Mouse (Mus musculus) cerebellum, adult 8-10 months (tissue): ENCODE measurements around the gene Nrde2.
"Not testable (repeated sequence)": the region's sequence is repeated elsewhere in the genome, so short reads cannot be mapped to it uniquely, and the experiment has no call there.

Source experiments
- DNase-seq: peaks from one replicate; pipeline ENCODE4 v3.0.0; 2022

The Nrde2 gene

DNA sequence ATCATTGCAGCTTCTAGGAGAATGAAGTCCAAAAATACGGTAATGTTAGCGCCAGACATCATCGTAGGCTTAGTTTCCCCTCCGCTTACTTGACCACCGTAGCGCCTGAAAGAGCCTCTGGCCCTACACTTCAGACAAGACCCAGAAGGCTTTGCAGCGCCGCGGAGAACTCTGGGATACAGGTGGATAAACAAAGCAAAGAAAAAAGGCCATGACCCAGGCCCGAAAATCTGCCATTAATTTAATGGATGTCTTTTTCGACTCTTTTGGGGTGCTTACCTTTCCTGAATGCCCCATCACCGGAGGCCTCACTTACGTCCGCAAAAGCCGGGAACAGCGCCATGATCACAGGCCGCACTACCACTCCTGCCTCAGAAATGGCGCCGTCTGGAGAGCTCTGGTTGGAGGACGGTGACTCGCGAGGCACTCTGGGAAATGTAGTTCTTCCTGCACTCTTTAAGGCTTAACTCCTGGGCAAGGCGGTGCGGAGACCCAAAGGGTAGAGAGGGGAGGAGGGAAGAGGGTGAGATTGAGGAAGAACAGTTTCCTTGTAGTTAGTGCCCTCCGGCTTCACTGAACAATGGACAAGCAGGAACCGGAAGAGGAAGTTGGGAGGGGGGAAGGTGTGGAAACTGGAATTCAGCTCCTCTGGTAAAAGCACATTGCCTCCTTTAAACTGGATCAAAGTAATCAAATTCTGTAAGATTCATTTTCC is at the start of gene Nrde2:
Nrde2 (minus strand) TSS at position 393 of the 715 bp plus-strand sequence.
- peak; percentile 90 for DNase-seq

DNA sequence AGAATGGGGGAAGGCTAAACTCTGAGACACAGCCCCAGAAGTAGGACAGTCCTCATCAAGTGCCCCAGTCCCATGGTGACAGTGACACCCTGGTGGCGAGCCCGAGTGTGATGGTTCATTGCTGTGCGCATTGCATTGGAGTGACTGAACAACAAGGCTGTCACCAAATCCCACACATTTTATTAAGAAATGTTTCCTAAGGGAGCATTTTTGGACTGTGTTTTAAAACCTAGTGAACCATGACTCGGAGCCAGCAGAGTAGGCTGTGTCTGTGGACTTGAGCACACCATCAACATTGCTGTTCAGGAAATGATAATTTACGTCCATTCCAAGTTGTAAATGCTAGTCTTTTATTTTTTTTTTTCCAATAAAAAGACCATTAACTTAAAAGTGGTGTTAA is 47.5 kb upstream of the Nrde2 start:
- no peak for DNase-seq

DNA sequence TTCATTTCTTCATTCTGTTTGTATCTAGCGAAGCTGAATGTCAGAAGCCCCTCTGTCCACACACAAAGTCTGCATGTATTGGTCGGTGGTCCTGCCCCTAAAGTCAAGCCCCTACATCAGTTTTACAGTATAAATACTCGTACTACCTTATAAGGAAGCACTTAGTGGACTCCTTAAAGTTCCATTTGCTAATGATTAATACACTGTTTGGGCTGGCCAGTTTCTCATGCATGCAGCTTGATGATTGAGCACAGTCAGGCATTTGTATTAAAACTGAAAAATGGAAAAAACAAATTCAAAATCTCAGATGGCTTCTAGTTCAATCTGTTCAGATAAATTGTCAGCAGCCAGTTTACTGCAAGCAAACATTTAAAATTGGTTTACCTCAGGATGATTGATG is 47.1 kb upstream of the Nrde2 start:
- DNase-seq, result no peak

DNA sequence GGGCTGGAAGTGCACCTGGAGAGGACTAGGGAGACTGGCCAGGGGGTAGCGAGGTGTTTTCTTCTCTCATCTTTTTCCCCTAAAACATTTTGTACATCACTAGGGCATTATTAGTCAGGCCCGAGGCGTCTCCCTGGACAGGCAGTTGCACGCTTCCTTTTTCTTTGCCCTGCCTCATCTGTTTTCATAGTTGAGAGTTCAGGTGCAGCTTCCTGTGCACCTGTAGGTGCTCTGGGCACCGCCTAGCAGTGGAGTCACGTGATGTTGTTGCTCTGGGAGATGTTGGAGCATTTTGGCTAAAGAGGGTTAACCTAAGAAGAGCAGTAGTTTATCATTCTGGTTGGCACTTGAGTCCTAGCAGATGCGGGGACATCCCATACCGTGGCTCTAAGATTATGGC is 45.7 kb upstream of the Nrde2 start:
- no peak for DNase-seq

DNA sequence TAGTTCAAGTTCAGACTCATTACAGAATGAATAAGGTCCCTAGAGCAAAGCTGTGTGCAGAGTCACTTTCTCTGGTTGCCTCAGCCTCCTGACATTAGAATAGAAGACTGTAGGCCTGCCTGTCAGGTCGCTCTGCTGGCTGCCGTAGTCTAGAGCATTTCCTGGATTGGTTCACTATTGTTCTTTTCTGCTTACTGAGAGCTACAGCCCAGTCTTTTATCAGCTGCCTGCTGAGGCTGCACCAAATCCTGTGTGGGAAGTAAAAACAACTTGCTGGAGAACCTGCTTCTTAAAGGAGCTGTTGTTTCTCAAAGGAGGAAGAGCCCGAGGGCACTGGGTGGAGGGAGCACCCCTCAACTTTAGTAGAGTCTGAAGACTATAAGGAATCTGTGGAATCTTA is 44.3 kb upstream of the Nrde2 start:
- no peak for DNase-seq

DNA sequence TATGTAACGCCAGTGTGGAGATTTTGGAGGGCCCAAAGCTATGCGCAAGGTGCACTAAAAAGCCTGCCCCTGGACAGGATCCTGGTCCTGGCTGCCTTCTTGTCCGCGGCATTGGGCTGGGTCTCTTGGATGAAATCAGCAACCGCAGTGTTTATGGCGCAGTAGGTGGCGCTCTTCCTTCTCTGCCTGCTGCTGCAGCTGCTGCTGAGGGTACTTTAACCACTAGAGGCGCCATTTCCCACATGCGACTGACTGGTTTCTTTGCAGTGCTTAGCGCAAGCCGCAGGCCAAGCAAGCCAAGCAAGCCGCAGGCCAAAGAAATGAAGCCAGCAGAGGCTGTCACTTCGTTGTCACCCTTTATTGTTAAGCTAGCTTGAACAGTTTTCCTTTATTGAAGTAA is 42.4 kb upstream of the Nrde2 start:
- peak; percentile 95 for DNase-seq

DNA sequence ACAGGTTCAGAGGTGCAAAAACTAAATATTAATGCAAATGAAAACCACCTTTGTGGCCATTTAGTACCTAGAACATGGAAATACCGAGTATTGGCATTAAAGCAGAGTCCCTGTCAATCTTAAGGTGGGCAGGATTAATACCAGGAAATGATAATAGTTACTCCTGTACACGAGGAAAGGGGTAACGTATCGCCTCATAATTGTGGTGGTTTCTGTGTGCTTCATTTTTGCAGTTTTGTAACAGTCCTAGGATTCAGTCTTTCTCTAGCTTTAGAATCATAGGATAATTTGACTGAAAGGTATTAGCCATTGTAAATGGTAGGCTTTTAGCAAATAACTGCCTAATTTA is 41.9 kb upstream of the Nrde2 start:
- DNase-seq, result no peak

DNA sequence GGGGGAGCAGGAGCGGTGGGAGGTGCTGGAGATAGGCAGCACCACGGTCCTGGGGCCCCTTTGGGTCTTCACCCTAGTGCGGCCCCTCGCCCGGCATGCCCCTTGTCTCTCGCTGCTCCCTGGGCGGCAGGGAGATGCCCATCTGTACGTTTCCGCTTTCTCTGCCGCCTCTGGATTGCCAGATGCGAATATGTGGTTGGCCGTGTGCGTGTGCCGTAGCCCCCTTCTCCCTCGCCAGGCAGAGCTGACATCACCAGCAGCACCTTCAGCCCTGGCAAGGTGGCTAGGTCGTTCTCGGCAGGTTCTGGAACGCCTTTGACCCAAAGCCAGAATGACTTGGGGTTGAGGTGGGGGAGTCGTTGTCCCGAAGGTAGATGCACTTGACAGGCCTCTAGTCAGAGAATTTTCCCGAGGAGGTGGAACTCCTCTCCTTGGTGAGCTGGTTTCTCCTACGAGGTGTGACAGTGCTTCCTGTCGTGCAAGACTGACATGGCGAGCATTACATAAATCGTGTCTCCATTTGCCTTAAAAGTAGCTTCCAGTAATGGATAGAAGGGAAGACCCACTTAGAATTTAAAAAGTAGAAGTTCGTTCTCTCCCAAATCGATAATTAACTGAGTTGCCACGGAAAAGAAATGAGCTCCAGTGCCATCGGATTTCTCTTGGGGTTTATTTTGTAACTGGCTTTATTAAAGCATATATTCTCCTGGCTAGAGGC is 41.4 kb upstream of the Nrde2 start:
- DNase-seq, result peak; percentile 52

DNA sequence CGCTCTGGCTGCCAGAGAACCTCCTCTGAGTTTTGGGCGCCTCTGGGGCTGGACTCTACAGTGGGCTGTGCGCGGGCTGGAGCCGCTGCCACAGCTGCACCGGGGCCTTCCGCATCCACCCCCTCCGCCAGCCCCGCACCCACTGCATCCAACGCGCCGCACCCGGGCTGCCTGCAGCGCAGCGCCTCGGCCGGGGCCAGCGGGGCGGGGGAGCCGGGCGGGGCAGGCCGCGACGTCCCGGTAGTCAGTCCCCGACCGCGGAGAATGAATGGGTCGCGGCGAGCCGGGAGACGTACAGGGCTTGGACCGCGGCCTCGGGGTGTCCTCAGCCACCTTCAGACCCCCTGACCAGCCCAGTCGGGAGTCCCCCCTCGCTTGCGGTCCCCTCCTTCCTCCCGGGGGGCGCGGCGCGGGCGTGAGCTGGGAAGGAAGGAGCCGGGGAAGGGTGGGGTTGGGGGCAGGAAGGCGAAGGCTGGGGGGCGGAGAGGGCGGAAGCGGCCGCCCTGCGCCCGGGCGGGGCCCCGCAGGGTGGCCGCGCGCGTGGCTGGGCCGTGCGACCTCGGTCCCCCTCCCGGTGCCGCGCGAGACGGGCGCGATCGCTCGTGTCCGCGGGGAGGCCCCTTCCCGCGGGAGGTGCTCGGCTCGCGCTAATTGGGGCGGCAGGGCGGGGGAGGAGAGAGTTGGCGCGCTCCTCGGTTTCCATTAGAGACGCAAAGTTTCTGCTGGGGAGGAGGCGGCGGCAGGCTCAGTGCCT is 40.6 kb upstream of the Nrde2 start:
- peak; percentile 72 for DNase-seq

DNA sequence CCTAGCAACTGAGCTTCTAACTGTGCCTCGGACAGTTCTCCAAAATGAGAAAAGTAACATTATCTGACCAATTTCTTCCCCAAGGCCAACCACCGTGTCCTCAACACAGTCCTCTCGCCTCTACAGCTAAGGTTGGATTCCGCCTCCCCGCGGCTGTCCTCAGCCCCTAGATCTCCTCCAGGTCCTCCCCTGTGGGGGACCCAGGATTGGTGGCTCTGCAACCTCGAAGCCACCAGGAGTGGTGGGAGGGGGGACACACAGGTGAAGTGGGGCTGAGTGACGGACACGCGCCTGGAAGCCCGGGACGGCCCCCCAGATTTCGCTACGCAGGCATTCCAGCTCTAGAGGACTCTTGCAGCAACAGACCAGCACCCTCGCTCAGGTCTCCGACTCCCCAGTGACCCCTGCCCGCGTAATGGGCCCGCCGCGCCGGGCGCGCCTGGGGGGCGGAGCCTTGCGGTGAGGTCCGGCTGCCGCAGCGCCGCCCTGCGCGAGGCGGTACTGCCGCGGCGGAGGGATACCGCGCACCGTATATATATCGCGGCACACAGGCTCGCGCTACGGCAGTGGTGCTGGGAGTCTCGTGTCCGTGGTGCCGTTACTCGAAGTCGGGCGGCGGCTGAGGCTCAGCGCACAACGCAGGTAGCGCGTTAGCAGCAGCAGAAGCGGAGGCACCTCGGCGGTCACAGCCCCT is 39.7 kb upstream of the Nrde2 start, which contains the start of gene Calm1:
Calm1 (plus strand) TSS at position 469 of the 694 bp plus-strand sequence.
- DNase-seq, result peak; percentile 95

DNA sequence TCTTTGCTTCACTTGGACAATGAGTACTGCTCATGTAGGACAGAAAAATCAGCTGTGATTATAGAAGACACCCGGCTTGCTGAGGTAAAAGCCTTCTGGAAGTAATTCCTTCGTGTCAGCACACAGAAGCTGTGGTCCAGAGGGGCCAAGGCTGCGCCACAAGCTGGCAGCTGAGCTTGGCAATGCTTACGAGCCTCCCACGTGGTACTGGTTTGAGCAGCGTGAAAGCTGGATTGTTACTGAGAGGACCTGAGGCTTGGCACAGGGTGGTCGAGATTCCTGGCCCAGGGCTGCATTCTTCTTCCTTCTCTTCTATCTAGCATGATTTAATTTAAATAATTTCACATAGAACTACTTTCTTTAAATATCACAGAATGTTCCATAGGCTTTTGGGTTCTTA is 37.3 kb upstream of the Nrde2 start:
- no peak for DNase-seq

DNA sequence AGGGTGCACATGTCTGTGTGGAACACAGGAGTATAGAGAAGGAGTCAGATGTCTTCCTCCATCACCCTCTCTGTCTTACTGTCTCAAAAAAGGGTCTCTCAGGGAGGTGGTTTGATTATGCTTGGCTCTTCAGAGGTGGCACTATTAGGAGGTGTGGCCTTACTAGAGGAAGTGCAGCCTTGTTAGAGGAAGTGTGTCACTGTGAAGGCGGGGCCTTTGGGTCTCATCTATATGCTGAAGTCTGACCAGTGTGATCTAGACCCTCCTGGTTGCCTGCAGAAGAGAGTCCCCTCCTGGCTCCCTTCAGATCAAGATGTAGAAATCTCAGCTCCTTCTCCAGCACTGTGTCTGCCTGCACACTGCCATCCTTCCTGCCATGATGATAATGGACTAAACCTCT is 34.7 kb upstream of the Nrde2 start:
- no peak for DNase-seq

DNA sequence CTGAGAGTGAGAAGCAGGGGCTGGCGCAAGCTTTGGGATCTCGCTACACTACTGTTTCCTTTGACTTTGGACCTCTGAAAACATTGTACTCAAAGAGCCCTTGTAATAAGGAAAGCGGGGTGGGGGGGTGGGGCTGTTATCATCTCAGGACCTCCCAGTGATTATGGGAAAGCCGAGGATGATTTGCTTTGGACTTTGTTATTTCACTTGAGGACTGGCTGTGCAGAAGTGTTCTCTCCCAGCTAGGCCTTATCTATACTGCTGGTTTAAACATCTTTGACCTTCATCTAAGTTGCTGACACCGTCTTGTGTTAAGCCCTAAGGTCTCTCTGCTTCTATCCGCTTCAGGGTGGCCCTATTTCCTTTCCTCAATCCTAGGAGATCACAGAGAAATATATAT is 31.3 kb upstream of the Nrde2 start:
- DNase-seq, result no peak

DNA sequence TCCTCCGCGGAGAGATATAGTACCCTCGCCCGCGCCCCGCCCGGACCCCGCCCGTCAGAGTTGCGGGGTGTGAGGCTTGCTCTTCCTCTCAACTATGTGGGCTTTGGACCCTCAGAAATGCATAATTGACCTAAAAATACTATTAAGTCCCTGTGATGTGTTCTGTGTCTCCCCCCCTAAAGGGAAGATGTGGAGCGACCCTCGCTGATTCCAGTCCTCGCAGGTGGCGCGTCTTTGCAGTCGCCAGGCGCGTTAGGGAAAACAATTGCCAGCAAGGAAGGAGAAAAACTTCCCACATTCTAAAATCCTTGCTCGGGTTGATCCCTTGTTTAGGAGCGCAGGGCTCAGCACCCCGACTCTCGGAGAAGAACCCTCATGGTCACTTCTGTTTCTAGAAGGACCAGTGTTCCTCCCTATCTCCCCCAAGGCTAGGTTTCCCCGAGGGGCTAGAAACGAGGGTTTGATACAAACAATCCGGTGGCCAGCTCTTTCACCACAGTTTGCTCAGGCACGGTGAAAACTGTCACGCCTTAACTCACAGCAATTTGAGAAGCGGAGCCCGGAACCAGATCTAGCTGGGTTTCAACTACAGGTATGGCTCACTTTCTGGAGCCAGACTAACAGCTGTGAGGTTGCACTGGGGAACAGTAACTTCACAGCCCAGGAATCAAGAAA is 28.4 kb upstream of the Nrde2 start:
- DNase-seq, result peak; percentile 58

DNA sequence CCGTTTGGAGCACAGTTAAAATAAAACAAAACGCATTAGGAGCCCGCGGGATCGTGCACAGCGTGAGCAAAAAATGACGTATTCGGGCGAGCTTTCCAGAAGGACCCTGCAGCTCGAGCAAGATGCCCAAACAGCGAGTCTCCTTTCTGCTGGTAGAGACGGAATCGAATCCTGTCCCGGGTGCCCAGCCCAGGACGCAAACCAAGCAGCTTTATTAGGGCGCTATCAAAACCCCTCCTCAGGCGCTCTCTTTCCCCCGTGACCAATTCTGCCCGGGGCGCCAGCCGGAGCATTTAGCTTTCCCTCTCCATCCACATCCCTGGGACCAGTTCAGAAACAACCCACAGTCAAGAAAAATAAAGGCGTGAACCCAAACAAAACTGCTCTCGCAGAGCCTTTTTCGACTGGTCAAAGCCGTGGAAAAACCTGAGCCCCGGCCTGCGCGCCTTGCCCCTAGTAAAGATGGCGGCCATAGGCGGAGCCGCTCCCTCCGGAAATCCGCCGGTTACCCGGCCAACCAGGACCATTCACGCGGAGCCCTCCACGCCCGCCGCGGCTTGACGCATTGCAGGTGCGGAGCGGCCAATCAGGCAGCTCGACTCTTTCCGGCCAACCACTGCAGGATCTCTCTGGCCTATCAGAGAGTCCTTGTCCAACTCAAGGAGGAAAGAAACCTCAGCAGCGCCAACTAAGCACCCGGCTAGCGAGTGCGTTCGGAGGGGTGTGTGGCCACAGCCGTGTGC is 27.7 kb upstream of the Nrde2 start:
- DNase-seq, result peak; percentile 100

DNA sequence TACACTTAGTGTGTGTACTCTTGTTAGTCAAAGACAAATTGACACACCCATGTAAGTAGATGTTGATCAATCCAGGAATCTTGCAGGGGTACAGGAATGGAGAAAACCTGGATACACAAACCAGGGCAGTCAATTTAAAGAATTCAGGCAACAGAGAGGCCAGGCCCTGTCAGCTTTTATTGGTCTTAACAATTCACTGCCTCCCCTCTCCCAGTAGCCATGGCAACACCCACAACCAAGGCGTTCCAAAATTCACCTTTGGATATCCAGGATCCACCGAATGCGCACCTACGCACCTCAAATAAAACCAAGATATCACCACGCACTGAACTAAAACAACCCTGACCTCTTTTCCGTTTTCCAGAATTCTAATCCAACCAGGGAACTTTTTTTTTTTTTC is 26.9 kb upstream of the Nrde2 start:
- DNase-seq, result peak; percentile 57

DNA sequence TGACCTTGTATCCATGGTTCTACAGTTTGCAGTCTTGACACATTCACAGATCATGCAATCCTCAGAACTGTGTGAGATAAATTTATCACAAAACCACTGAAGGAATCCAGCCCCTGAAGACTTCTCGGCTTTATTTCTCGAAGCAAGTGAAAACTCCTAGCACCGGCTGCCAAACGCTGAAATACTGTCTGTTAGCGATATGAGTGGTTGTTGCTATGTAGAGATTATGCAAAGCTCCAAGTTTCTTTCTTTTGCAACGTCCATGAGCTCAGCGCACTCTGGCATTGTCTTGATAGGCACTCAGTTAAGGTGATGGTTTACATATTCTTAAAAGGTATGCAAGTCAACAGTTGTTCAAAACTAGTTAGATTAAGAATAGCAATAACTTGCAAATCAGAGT is 26.4 kb upstream of the Nrde2 start:
- no peak for DNase-seq

DNA sequence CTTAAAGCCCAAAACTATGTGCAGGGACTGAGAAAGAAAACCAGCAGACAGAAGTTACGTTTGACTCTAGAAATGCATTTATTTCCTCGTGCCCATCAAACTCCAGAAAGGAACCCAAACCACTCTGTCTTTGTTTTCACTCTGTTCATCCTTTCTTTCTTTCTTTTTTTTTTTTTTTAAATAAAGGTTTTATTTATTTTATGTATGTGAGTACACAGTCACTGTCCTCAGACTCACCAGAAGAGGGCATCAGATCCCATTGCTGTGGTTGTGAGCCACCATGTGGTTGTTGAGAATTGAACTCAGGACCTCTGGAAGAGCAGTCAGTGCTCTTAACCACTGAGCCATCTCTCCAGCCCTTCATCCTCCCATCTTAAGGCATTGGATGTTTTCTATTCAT is 25.5 kb upstream of the Nrde2 start:
- not testable (repeated sequence) for DNase-seq

DNA sequence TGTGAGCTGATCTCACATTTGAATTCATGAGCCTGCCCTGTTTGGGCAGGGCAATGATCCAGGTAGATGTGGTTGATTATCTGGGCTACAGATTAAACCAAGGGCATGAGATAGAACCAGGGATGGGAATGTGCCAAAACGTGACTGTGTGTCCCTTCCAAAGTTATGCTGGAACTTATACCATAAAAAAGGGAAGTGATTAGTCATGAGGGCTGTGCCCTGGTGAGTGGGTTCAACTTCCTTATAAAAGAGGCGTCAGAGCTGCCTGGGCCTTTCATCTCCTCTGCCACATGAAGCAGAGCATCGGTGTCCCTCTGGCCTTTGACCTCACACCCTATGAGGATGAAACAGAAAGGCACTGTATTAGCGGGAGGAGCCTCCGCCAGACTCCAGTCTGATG is 24.5 kb upstream of the Nrde2 start:
- DNase-seq, result no peak

DNA sequence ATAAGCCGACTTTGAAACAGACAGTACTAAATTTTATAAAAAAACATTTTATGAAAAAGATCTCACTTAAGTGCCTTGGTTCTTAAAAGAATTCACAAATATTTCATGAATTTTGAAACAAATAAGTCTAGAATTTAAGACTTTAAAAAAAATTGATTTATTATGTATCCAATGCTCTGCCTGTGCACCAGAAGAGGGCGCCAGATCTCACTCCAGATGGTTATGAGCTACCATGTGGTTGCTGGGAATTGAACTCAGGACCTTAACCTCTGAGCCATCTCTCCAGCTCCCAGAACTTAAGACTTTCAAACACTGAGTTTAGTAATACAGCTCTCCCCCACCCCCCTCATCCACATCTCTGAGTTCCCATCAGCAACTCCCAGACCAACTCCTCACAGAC is 23.2 kb upstream of the Nrde2 start:
- no peak for DNase-seq

DNA sequence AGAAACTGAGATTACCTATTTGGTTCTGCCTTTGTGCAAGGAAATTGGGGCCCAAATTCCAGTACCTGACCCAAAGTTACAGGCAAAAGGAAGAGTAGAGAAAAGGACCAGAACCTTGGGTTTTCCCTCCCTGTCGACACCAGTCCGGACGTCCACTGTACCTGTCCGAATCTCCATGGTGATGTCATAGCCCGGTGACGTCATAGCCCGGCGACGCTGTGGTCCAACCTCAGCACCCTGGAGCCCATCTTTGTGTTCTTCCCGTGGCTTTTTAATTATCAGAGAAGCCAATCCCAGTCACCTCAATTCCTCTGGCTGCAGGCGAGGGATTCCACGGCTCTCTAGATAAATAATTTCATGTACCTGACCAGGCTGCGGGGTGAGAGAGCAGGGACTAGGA is 21.3 kb upstream of the Nrde2 start:
- DNase-seq, result no peak

DNA sequence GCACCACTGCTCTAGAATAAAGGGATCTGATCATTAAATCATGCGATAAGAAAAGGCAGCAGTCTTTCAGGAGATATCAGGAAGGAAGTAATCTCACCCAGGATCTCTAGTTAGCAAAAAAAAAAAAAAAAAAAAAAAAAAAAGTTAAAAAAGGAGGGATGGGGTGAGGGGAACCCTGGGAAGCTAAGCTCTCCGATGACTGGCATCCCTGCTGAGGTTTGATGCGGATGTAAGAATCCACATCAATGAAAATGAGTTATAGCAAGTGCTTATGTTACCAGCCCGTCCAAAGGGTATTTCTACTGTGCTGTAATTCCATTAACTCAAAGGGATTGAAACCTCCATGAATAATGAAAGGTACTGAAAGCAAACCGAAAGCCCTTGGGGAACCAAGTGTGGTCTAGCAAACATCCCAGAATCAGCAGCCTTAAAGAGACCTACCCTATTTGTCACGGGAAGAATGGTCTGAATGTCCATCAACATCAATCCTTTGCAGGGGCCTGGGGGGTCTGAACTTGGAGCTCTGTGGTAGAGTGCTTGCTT is 19.5 kb upstream of the Nrde2 start:
- DNase-seq, result no peak
